In genomic region chr2:166774275-166774674, GRCm38 (mm10) we compare ENCODE assay signal across 23 mouse cellular contexts. TPM values are rescaled to one million over a fixed set of nuclear protein-coding genes. Genes with fewer than 3 reads are reported as not detected.
DNase-seq lines count a peak whose midpoint lies in the region; ATAC-seq lines count a peak whose summit lies in the region.
"Had no signal": no experiment of that assay in that cellular context is flagged by ENCODE, and none has a peak within 500 bp of the region (broad histone marks: within the 10 kb centered on the region; RNA-seq: fewer than 3 reads in every experiment).

No protein-coding gene starts in this region.

- 71% methylated on average over 10 of the region's 10 CpGs for WGBS in neural tube, embryonic 13.5 days
- WGBS in macrophage (ENCODE audit: missing documents), result 68% methylated on average over 10 of the region's 10 CpGs

- no peak for DNase-seq in neural tube, embryonic 10.5 days (ENCODE audit: extremely low spot score, low spot score)
- DNase-seq in left cerebral cortex, postnatal 25 days (ENCODE audit: low spot score in 2 of 2), result no peak
- DNase-seq in thymus, adult 18-20 months, result no peak
- DNase-seq: adrenal gland, adult 2 months; adrenal gland, postnatal 10 days; adrenal gland, postnatal 25 days; cerebellum, adult 11 months; cerebellum, adult 18-20 months; cerebellum, adult 8-10 months; cerebellum, adult 9-11 months; cerebellum, postnatal 14 days; cerebellum, postnatal 36 days; embryo, embryonic 11 days had no signal

- H3K9me3 ChIP-seq in megakaryocyte, embryonic 14.5 days, result no peaks in the 10 kb centered on the region
- H3K9me3 ChIP-seq in neural tube, embryonic 13.5 days, result no peaks in the 10 kb centered on the region
- H3K9me3 ChIP-seq: embryonic facial prominence, embryonic 13.5 days; embryonic facial prominence, embryonic 15.5 days; forebrain, embryonic 10.5 days; forebrain, embryonic 12.5 days had no signal

- H3K27ac ChIP-seq in neural tube, embryonic 13.5 days (replicated peaks), result 0 out of 2 replicates have a peak overlapping the region, but pooled peaks have one; percentile 9
- H3K27ac ChIP-seq in macrophage, result peak overlapping the region; percentile 36; the same call in 1 of the 2 replicates
- H3K27ac ChIP-seq: embryonic facial prominence, embryonic 13.5 days; embryonic facial prominence, embryonic 15.5 days; forebrain, embryonic 10.5 days; forebrain, embryonic 12.5 days had no signal

- peak overlapping the region; percentile 11 for H3K4me3 ChIP-seq in megakaryocyte, embryonic 14.5 days (replicated peaks)
- H3K4me3 ChIP-seq in neural tube, embryonic 13.5 days, result no peak overlapping the region
- H3K4me3 ChIP-seq in macrophage (ENCODE audit: inconsistent target), result no peak overlapping the region
- H3K4me3 ChIP-seq: embryonic facial prominence, embryonic 13.5 days; embryonic facial prominence, embryonic 15.5 days; erythroblast, embryonic 14.5 days; forebrain, embryonic 10.5 days; forebrain, embryonic 12.5 days had no signal

- intact Hi-C loops in left cerebral cortex, postnatal 25 days (cut with DNase I), result no loop called here

- ATAC-seq in megakaryocyte, adult 5-6 weeks (ENCODE audit: poor library complexity, severe bottlenecking), result no peak
- ATAC-seq in neural tube, embryonic 13.5 days (ENCODE audit: low read depth), result peak; percentile 61
- ATAC-seq: forebrain, embryonic 14.5 days had no signal

- H3K79me2 ChIP-seq in macrophage (ENCODE audit: inconsistent target), result no peaks in the 10 kb centered on the region

- H3K4me1 ChIP-seq in megakaryocyte, embryonic 14.5 days, result peaks cover 9% of the 10 kb centered on the region
- no peaks in the 10 kb centered on the region for H3K4me1 ChIP-seq in neural tube, embryonic 13.5 days (replicated peaks)
- H3K4me1 ChIP-seq: embryonic facial prominence, embryonic 13.5 days; forebrain, embryonic 12.5 days had no signal

- H3K9ac ChIP-seq in neural tube, embryonic 13.5 days, result no peak overlapping the region
- H3K9ac ChIP-seq: embryonic facial prominence, embryonic 13.5 days; embryonic facial prominence, embryonic 15.5 days; forebrain, embryonic 12.5 days had no signal

- H3K36me3 ChIP-seq in megakaryocyte, embryonic 14.5 days (replicated peaks; ENCODE audit: low read length), result no peaks in the 10 kb centered on the region
- H3K36me3 ChIP-seq in neural tube, embryonic 13.5 days, result no peaks in the 10 kb centered on the region
- no peaks in the 10 kb centered on the region for H3K36me3 ChIP-seq in macrophage (ENCODE audit: inconsistent target)
- H3K36me3 ChIP-seq: embryonic facial prominence, embryonic 13.5 days; embryonic facial prominence, embryonic 15.5 days; forebrain, embryonic 10.5 days; forebrain, embryonic 12.5 days had no signal

- H3K4me2 ChIP-seq in neural tube, embryonic 13.5 days, result no peak overlapping the region
- H3K4me2 ChIP-seq: embryonic facial prominence, embryonic 13.5 days; embryonic facial prominence, embryonic 15.5 days; forebrain, embryonic 12.5 days had no signal

- peaks cover 47% of the 10 kb centered on the region for H3K27me3 ChIP-seq in megakaryocyte, embryonic 14.5 days (replicated peaks)
- no peaks in the 10 kb centered on the region for H3K27me3 ChIP-seq in neural tube, embryonic 13.5 days
- H3K27me3 ChIP-seq: embryonic facial prominence, embryonic 13.5 days; embryonic facial prominence, embryonic 15.5 days; forebrain, embryonic 12.5 days had no signal

RNA-seq across cellular contexts. Expression of gene Trp53rkb, which starts 18.1 kb away (rescaled TPM):
- 1.8 TPM in 1 of 2 replicates, not detected in the other for polyA plus RNA-seq in megakaryocyte, embryonic 14.5 days (2012; ENCODE audit: insufficient read depth, low replicate concordance)
- 2.1 and 4.5 TPM in 2 replicates for total RNA-seq in megakaryocyte, adult 5-6 weeks (2015)
- 1.5 and 2.0 TPM in 2 replicates for total RNA-seq in megakaryocyte, adult 5-6 weeks (2017)
- 9.4 and 9.5 TPM in 2 replicates for polyA plus RNA-seq in neural tube, embryonic 13.5 days (2015; fragmentation: Nextera tagmentation; extraction: Ambion mirVana)
- total RNA-seq in macrophage (2018; cell fraction: chromatin; rRNA removed), result 10 to 100 TPM in 1 of 26 experiments, 1 to 10 TPM in 23, under 1 TPM in 2; 0.65 to 14.7 (median 4.1) TPM
- 1 to 10 TPM in 20 of 26 experiments, under 1 TPM in 6; 0.61 to 3.2 (median 1.4) TPM for total RNA-seq in macrophage (2018; cell fraction: cytosol; rRNA removed)
- total RNA-seq in macrophage (2018; cell fraction: nucleus; rRNA removed), result 10 to 100 TPM in 1 of 26 experiments, 1 to 10 TPM in 23, under 1 TPM in 2; 0.80 to 10.0 (median 3.7) TPM
- polyA plus RNA-seq in macrophage (2018), result 0.82 to 1.9 TPM (median 1.2 TPM) in 3 replicates
- 1 to 10 TPM; 7.2 to 7.7 TPM for total RNA-seq in left cerebral cortex, postnatal 25 days (2021)

RNA-seq across cellular contexts. Expression of gene Arfgef2, which starts 31.1 kb away (rescaled TPM):
- 1.4 and 1.6 TPM in 2 replicates for polyA plus RNA-seq in megakaryocyte, embryonic 14.5 days (2012; ENCODE audit: insufficient read depth, low replicate concordance)
- 13.0 and 13.9 TPM in 2 replicates for total RNA-seq in megakaryocyte, adult 5-6 weeks (2015)
- total RNA-seq in megakaryocyte, adult 5-6 weeks (2017), result 11.5 and 18.7 TPM in 2 replicates
- 3.7 and 4.4 TPM in 2 replicates for polyA plus RNA-seq in neural tube, embryonic 13.5 days (2015; fragmentation: Nextera tagmentation; extraction: Ambion mirVana)
- 100 to 1,000 TPM in 4 of 26 experiments, 10 to 100 TPM in 22; 30.9 to 123 (median 73.2) TPM for total RNA-seq in macrophage (2018; cell fraction: chromatin; rRNA removed)
- 10 to 100 TPM; 25.2 to 53.8 (median 41.7) TPM for total RNA-seq in macrophage (2018; cell fraction: cytosol; rRNA removed)
- total RNA-seq in macrophage (2018; cell fraction: nucleus; rRNA removed), result 10 to 100 TPM; 30.8 to 82.6 (median 58.2) TPM
- 27.8 to 30.3 TPM (median 28.9 TPM) in 3 replicates for polyA plus RNA-seq in macrophage (2018)
- 10 to 100 TPM; 52.7 to 54.6 TPM for total RNA-seq in left cerebral cortex, postnatal 25 days (2021)
